Mouse (Mus musculus) myocyte (in vitro differentiated cells): ENCODE results near the gene Coa4.

ENCODE experiments used
- CEBPB ChIP-seq: IDR thresholded peaks from 2 replicates; pipeline ENCODE4 v1.6.1; 2011; ENCODE audit warnings: mild to moderate bottlenecking, moderate library complexity; ENCODE audit not compliant: poor library complexity, insufficient read depth, severe bottlenecking
- E2F4 ChIP-seq: IDR thresholded peaks from one replicate; pipeline ENCODE4 v1.6.1; 2011; ENCODE audit warnings: mild to moderate bottlenecking, control low read depth, moderate library complexity; ENCODE audit not compliant: insufficient read depth
- MAX ChIP-seq: IDR thresholded peaks from one replicate; pipeline ENCODE4 v1.6.1; 2011; ENCODE audit warnings: low read depth, mild to moderate bottlenecking, control low read depth
- MYOD1 ChIP-seq, 3 experiments: IDR thresholded peaks; one replicate each; pipeline ENCODE4 v1.6.1; 2011; ENCODE audit warnings: control low read depth in 2 of 3, low read depth in 2 of 3, mild to moderate bottlenecking in 2 of 3, moderate library complexity in 1 of 3; ENCODE audit not compliant: insufficient read length in 2 of 3, control insufficient read depth in 1 of 3
- POLR2A ChIP-seq: IDR thresholded peaks from one replicate; pipeline ENCODE4 v1.6.1; 2011; ENCODE audit warnings: low read depth, mild to moderate bottlenecking, control low read depth, moderate library complexity; ENCODE audit not compliant: insufficient read length
- POLR2AphosphoS2 ChIP-seq: IDR thresholded peaks from one replicate; pipeline ENCODE4 v1.6.1; 2011; ENCODE audit warnings: low read depth, control low read depth; ENCODE audit not compliant: insufficient read length
- SRF ChIP-seq: IDR thresholded peaks from one replicate; pipeline ENCODE4 v1.6.1; 2011; ENCODE audit warnings: low read depth; ENCODE audit not compliant: control insufficient read depth, insufficient read length
- USF1 ChIP-seq: IDR thresholded peaks from one replicate; pipeline ENCODE4 v1.6.1; 2011; ENCODE audit warnings: low read depth, mild to moderate bottlenecking, control low read depth, moderate library complexity

GRCm38 (mm10) chr7:100501027-100501843, 35.6 kb upstream of the Coa4 start:
- TF ChIP-seq POLR2A (no peak), E2F4 (no peak), USF1 (no peak), POLR2AphosphoS2 (peak; percentile 46), MAX (no peak), MYOD1 (IDR thresholded peaks at IDR 0.05; ENCODE audit: control insufficient read depth in 1 of 3, insufficient read length in 2 of 3, low read depth in 2 of 3) (no peak), CEBPB (no peak), SRF (no peak)
